Mouse (Mus musculus): ENCODE results near the gene Dennd1c. TPM values are rescaled to one million over a fixed set of nuclear protein-coding genes. Genes with fewer than 3 reads are reported as not detected.

Dennd1c gene
- polyA plus RNA-seq, 1 experiment = 145 TPM

GRCm38 (mm10) chr17:57027471-57027870 is 50.8 kb downstream of the Dennd1c start:
- Histone ChIP-seq H3K4me3 (ENCODE audit: insufficient read depth, low read length) (no peak overlapping the region), H3K27ac (ENCODE audit: insufficient read depth, low read depth, low read length) (no peak overlapping the region), H3K4me1 (ENCODE audit: control insufficient read depth, insufficient read depth, low read length) (peaks cover 9% of the 10 kb centered on the region)
- TF ChIP-seq CTCF (IDR thresholded peaks at IDR 0.05; ENCODE audit: low read depth, low read length) = no peak
- TF ChIP-seq POLR2A (IDR thresholded peaks at IDR 0.05; ENCODE audit: borderline replicate concordance, low read depth, low read length) = no peak

- peaks cover 10% of the 10 kb centered on the region; the same call in 1 of the 2 replicates for H3K4me1 ChIP-seq (ENCODE audit: control insufficient read depth, insufficient read depth, low read length)
- no peak for TF ChIP-seq POLR2A (IDR thresholded peaks at IDR 0.05; ENCODE audit: borderline replicate concordance, low read depth, low read length)
- TF ChIP-seq CTCF (IDR thresholded peaks at IDR 0.05; ENCODE audit: low read depth, low read length) = no peak
- no peak overlapping the region for H3K4me3 ChIP-seq (ENCODE audit: insufficient read depth, low read length)
- no peak overlapping the region for H3K27ac ChIP-seq (ENCODE audit: insufficient read depth, low read depth, low read length)
Measured at GRCm38 (mm10) chr17:57020960-57021359, 57.4 kb downstream of the Dennd1c start.

GRCm38 (mm10) chr17:57019693-57020092 is 58.6 kb downstream of the Dennd1c start:
- Histone ChIP-seq H3K27ac (ENCODE audit: insufficient read depth, low read depth, low read length) (no peak overlapping the region), H3K4me1 (ENCODE audit: control insufficient read depth, insufficient read depth, low read length) (peaks cover 10% of the 10 kb centered on the region; the same call in 1 of the 2 replicates), H3K4me3 (ENCODE audit: insufficient read depth, low read length) (no peak overlapping the region)
- TF ChIP-seq CTCF (IDR thresholded peaks at IDR 0.05; ENCODE audit: low read depth, low read length) (no peak), POLR2A (IDR thresholded peaks at IDR 0.05; ENCODE audit: borderline replicate concordance, low read depth, low read length) (no peak)

Other genes starting within 250 kb of the Dennd1c start
- 1.1 and 1.2 TPM in 2 replicates for gene Rfx2, start 247.5 kb downstream of the Dennd1c start, polyA plus RNA-seq (2012; ENCODE audit: insufficient read depth, insufficient read length, missing spikeins)
- not detected in 2 replicates for gene Acsbg2, start 204.1 kb downstream of the Dennd1c start, polyA plus RNA-seq (2012; ENCODE audit: insufficient read depth, insufficient read length, missing spikeins)
- not detected in 2 replicates for gene 1700061G19Rik, start 203.0 kb downstream of the Dennd1c start, polyA plus RNA-seq (2012; ENCODE audit: insufficient read depth, insufficient read length, missing spikeins)
- gene Mllt1, start 143.1 kb downstream of the Dennd1c start, polyA plus RNA-seq (2012; ENCODE audit: insufficient read depth, insufficient read length, missing spikeins) = 10.8 and 15.5 TPM in 2 replicates
- gene Acer1, start 96.4 kb downstream of the Dennd1c start, polyA plus RNA-seq (2012; ENCODE audit: insufficient read depth, insufficient read length, missing spikeins) = not detected in 2 replicates
- gene Clpp, start 88.2 kb downstream of the Dennd1c start, polyA plus RNA-seq (2012; ENCODE audit: insufficient read depth, insufficient read length, missing spikeins) = 18.1 and 19.6 TPM in 2 replicates
- 12.5 and 13.6 TPM in 2 replicates for gene Alkbh7, start 81.2 kb downstream of the Dennd1c start, polyA plus RNA-seq (2012; ENCODE audit: insufficient read depth, insufficient read length, missing spikeins)
- gene Pspn, start 78.5 kb downstream of the Dennd1c start, polyA plus RNA-seq (2012; ENCODE audit: insufficient read depth, insufficient read length, missing spikeins) = not detected in 2 replicates
- gene Gtf2f1, start 67.2 kb downstream of the Dennd1c start, polyA plus RNA-seq (2012; ENCODE audit: insufficient read depth, insufficient read length, missing spikeins) = 57.7 and 61.5 TPM in 2 replicates
- gene Gm17949, start 67.0 kb downstream of the Dennd1c start, polyA plus RNA-seq (2012; ENCODE audit: insufficient read depth, insufficient read length, missing spikeins) = not detected in 2 replicates
- 75.7 and 76.5 TPM in 2 replicates for gene Khsrp, start 47.0 kb downstream of the Dennd1c start, polyA plus RNA-seq (2012; ENCODE audit: insufficient read depth, insufficient read length, missing spikeins)
- gene Slc25a41, start 36.9 kb downstream of the Dennd1c start, polyA plus RNA-seq (2012; ENCODE audit: insufficient read depth, insufficient read length, missing spikeins) = not detected in 2 replicates
- gene Crb3, start 19.4 kb downstream of the Dennd1c start, polyA plus RNA-seq (2012; ENCODE audit: insufficient read depth, insufficient read length, missing spikeins) = not detected in 2 replicates
- 15.9 and 19.0 TPM in 2 replicates for gene Slc25a23, start 18.7 kb downstream of the Dennd1c start, polyA plus RNA-seq (2012; ENCODE audit: insufficient read depth, insufficient read length, missing spikeins)
- 0.59 and 0.91 TPM in 2 replicates for gene Tubb4a, start 9.3 kb upstream of the Dennd1c start, polyA plus RNA-seq (2012; ENCODE audit: insufficient read depth, insufficient read length, missing spikeins)
- gene Tnfsf9, start 26.8 kb upstream of the Dennd1c start, polyA plus RNA-seq (2012; ENCODE audit: insufficient read depth, insufficient read length, missing spikeins) = 6.0 and 6.9 TPM in 2 replicates
- not detected in 2 replicates for gene Cd70, start 71.3 kb upstream of the Dennd1c start, polyA plus RNA-seq (2012; ENCODE audit: insufficient read depth, insufficient read length, missing spikeins)
- 3.5 and 3.8 TPM in 2 replicates for gene Tnfsf14, start 115.7 kb upstream of the Dennd1c start, polyA plus RNA-seq (2012; ENCODE audit: insufficient read depth, insufficient read length, missing spikeins)
- 89.2 and 101 TPM in 2 replicates for gene C3, start 149.6 kb upstream of the Dennd1c start, polyA plus RNA-seq (2012; ENCODE audit: insufficient read depth, insufficient read length, missing spikeins)
- gene Gpr108, start 169.9 kb upstream of the Dennd1c start, polyA plus RNA-seq (2012; ENCODE audit: insufficient read depth, insufficient read length, missing spikeins) = 60.4 and 60.7 TPM in 2 replicates
- 24.6 and 26.6 TPM in 2 replicates for gene Trip10, start 170.9 kb upstream of the Dennd1c start, polyA plus RNA-seq (2012; ENCODE audit: insufficient read depth, insufficient read length, missing spikeins)
- 128 and 138 TPM in 2 replicates for gene Vav1, start 200.6 kb upstream of the Dennd1c start, polyA plus RNA-seq (2012; ENCODE audit: insufficient read depth, insufficient read length, missing spikeins)